Mouse (Mus musculus) heart, embryonic 11.5 days (tissue): Measurements from ENCODE around the gene Lhb. TPM values are rescaled to one million over a fixed set of nuclear protein-coding genes. Genes with fewer than 3 reads are reported as not detected.
"Not testable (repeated sequence)": the region's sequence is repeated elsewhere in the genome, so short reads cannot be mapped to it uniquely, and the experiment has no call there.

Source experiments
- ATAC-seq: fragments of 200-750 bp; cut with Nextera tagmentation; replicated peaks from 2 replicates; pipeline ENCODE4 v1.8.0; 2017; ENCODE audit warnings: moderate library complexity; ENCODE audit not compliant: insufficient number of reproducible peaks, low FRiP score, low TSS enrichment
- H3K27ac ChIP-seq: fragments of 300-500 bp; sonication (generic); 2 replicates; pipeline ENCODE4 v1.5.1; 2014; ENCODE audit warnings: mild to moderate bottlenecking, low read depth, low read length
- H3K27me3 ChIP-seq: fragments of 300-500 bp; sonication (generic); 2 replicates; pipeline ENCODE4 v1.6.1; 2014; ENCODE audit warnings: mild to moderate bottlenecking, low read length, mixed read lengths; ENCODE audit not compliant: control insufficient read depth, insufficient read depth
- H3K36me3 ChIP-seq: fragments of 300-500 bp; sonication (generic); 2 replicates; pipeline ENCODE4 v1.6.1; 2014; ENCODE audit warnings: mild to moderate bottlenecking, low read length, moderate library complexity, mixed read lengths; ENCODE audit not compliant: control insufficient read depth, insufficient read depth
- H3K4me1 ChIP-seq: fragments of 300-500 bp; sonication (generic); 2 replicates; pipeline ENCODE4 v1.6.1; 2014; ENCODE audit warnings: low read length; ENCODE audit not compliant: control insufficient read depth, insufficient read depth
- H3K4me2 ChIP-seq: fragments of 300-500 bp; sonication (generic); 2 replicates; pipeline ENCODE4 v1.6.1; 2014; ENCODE audit warnings: mild to moderate bottlenecking, moderate library complexity
- H3K4me3 ChIP-seq: fragments of 300-500 bp; sonication (generic); 2 replicates; pipeline ENCODE4 v1.5.1; 2014; ENCODE audit warnings: low read depth, low read length
- H3K9ac ChIP-seq: fragments of 300-500 bp; sonication (generic); 2 replicates; pipeline ENCODE4 v1.6.1; 2014; ENCODE audit warnings: mild to moderate bottlenecking, low read depth, low read length, moderate library complexity
- H3K9me3 ChIP-seq: fragments of 300-500 bp; sonication (generic); replicated peaks from 2 replicates; pipeline ENCODE4 v1.6.1; 2016; ENCODE audit warnings: low read length; ENCODE audit not compliant: control insufficient read depth
- WGBS: fragments of 180-500 bp; shearing (Covaris S2); extraction: QIAGEN DNeasy Blood & Tissue Kit; methylation state at CpG from one replicate; pipeline ENCODE4 v1.1.7; 2014; ENCODE audit not compliant: insufficient replicate concordance; 5-methylcytosine and 5-hydroxymethylcytosine counted together
- polyA plus RNA-seq: library from polyadenylated mRNA; unstranded; fragments of >200 nt; fragmentation: Nextera tagmentation; extraction: Ambion mirVana; gene quantifications from 2 replicates; pipeline ENCODE4 v1.2.1, GENCODE M21; 2014

Lhb gene
- polyA plus RNA-seq, 1 experiment from 2014 or later = 0.33 TPM

- no peak for ATAC-seq
- peaks cover 26% of the 10 kb centered on the region for H3K36me3 ChIP-seq
Observed at GRCm38 (mm10) chr7:45461326-45461725, 40.7 kb downstream of the Lhb start.

GRCm38 (mm10) chr7:45461781-45462180 lies 41.2 kb downstream of the Lhb start:
- 90% methylated on average over 4 of the region's 4 CpGs for WGBS
- ATAC-seq = no peak
- Histone ChIP-seq H3K4me2 (peak overlapping the region; percentile 20), H3K9ac (0 out of 2 replicates have a peak overlapping the region, but pooled peaks have one; percentile 12), H3K27ac (0 out of 2 replicates have a peak overlapping the region, but pooled peaks have one; percentile 0), H3K36me3 (peaks cover 26% of the 10 kb centered on the region), H3K27me3 (no peaks in the 10 kb centered on the region), H3K4me3 (no peak overlapping the region), H3K9me3 (no peaks in the 10 kb centered on the region), H3K4me1 (peaks cover 34% of the 10 kb centered on the region)

More at GRCm38 (mm10) chr7:45461326-45461725, 40.7 kb downstream of the Lhb start:
- H3K4me3 ChIP-seq = no peak overlapping the region
- H3K4me2 ChIP-seq = peak overlapping the region; percentile 71
- H3K27ac ChIP-seq = peak overlapping the region; percentile 93
- H3K27me3 ChIP-seq = no peaks in the 10 kb centered on the region
- no peaks in the 10 kb centered on the region for H3K9me3 ChIP-seq
- peak overlapping the region; percentile 70; the same call in 1 of the 2 replicates for H3K9ac ChIP-seq
- WGBS = 62% methylated on average over 4 of the region's 5 CpGs
- H3K4me1 ChIP-seq = peaks cover 36% of the 10 kb centered on the region

GRCm38 (mm10) chr7:45462325-45462724 lies 41.7 kb downstream of the Lhb start:
- 82% methylated on average over 4 of the region's 4 CpGs for WGBS

GRCm38 (mm10) chr7:45462868-45463267 lies 42.2 kb downstream of the Lhb start:
- not testable (repeated sequence) for H3K4me3 ChIP-seq, H3K9ac ChIP-seq, H3K27ac ChIP-seq, H3K27me3 ChIP-seq, H3K4me2 ChIP-seq, ATAC-seq, H3K9me3 ChIP-seq
- WGBS = 84% methylated on average over 4 of the region's 4 CpGs
- peaks cover 23% of the 10 kb centered on the region for H3K4me1 ChIP-seq
- H3K36me3 ChIP-seq = peaks cover 16% of the 10 kb centered on the region

More at GRCm38 (mm10) chr7:45462325-45462724, 41.7 kb downstream of the Lhb start:
- ATAC-seq = no peak
- Histone ChIP-seq H3K4me3 (no peak overlapping the region), H3K27me3 (no peaks in the 10 kb centered on the region), H3K9me3 (no peaks in the 10 kb centered on the region), H3K4me2 (no peak overlapping the region), H3K4me1 (peaks cover 28% of the 10 kb centered on the region), H3K9ac (no peak overlapping the region), H3K36me3 (peaks cover 21% of the 10 kb centered on the region), H3K27ac (no peak overlapping the region)

GRCm38 (mm10) chr7:45463987-45464778 lies 43.6 kb downstream of the Lhb start:
- H3K36me3 ChIP-seq = peaks cover 13% of the 10 kb centered on the region; the same call in 1 of the 2 replicates
- no peak overlapping the region for H3K27ac ChIP-seq
- H3K4me1 ChIP-seq = peaks cover 20% of the 10 kb centered on the region
- no peak overlapping the region for H3K9ac ChIP-seq
- no peaks in the 10 kb centered on the region for H3K9me3 ChIP-seq
- ATAC-seq = no peak
- 95% methylated on average over 7 of the region's 7 CpGs for WGBS
- H3K4me2 ChIP-seq = no peak overlapping the region
- H3K4me3 ChIP-seq = no peak overlapping the region
- H3K27me3 ChIP-seq = no peaks in the 10 kb centered on the region

GRCm38 (mm10) chr7:45465112-45465511 lies 44.5 kb downstream of the Lhb start:
- Histone ChIP-seq H3K9ac (no peak overlapping the region), H3K9me3 (no peaks in the 10 kb centered on the region), H3K27ac (no peak overlapping the region), H3K4me3 (0 out of 2 replicates have a peak overlapping the region, but pooled peaks have one; percentile 69), H3K4me2 (no peak overlapping the region), H3K27me3 (no peaks in the 10 kb centered on the region), H3K36me3 (peaks cover 13% of the 10 kb centered on the region; the same call in 1 of the 2 replicates), H3K4me1 (peaks cover 19% of the 10 kb centered on the region)
- whole genome bisulfite sequencing = 91% methylated on average over 12 of the region's 12 CpGs
- ATAC-seq = no peak

- peaks cover 13% of the 10 kb centered on the region; the same call in 1 of the 2 replicates for H3K36me3 ChIP-seq
- no peak for ATAC-seq
- no peak overlapping the region; the same call in 1 of the 2 replicates for H3K9ac ChIP-seq
- H3K9me3 ChIP-seq = no peaks in the 10 kb centered on the region
- H3K4me1 ChIP-seq = peaks cover 15% of the 10 kb centered on the region
- H3K27me3 ChIP-seq = no peaks in the 10 kb centered on the region
- H3K27ac ChIP-seq = no peak overlapping the region
- H3K4me2 ChIP-seq = peak overlapping the region; percentile 83
- WGBS = 74% methylated on average over 9 of the region's 9 CpGs
- peak overlapping the region; percentile 69 for H3K4me3 ChIP-seq
Observed at GRCm38 (mm10) chr7:45465549-45465948, 44.9 kb downstream of the Lhb start.

- under 1% methylated on average over 58 of the region's 58 CpGs for WGBS
- H3K36me3 ChIP-seq = peaks cover 13% of the 10 kb centered on the region; the same call in 1 of the 2 replicates
- peak within 1 kb of the TSS; percentile 83 for H3K4me2 ChIP-seq
- H3K27me3 ChIP-seq = no peaks in the 10 kb centered on the region
- peak within 1 kb of the TSS; percentile 69 for H3K4me3 ChIP-seq
- peak; percentile 80 for ATAC-seq
- peak within 1 kb of the TSS; percentile 81 for H3K9ac ChIP-seq
- no peaks in the 10 kb centered on the region for H3K9me3 ChIP-seq
- peaks cover 9% of the 10 kb centered on the region for H3K4me1 ChIP-seq
- peak within 1 kb of the TSS; percentile 37 for H3K27ac ChIP-seq
Observed at GRCm38 (mm10) chr7:45466283-45467089, 45.9 kb downstream of the Lhb start, which contains the start of gene Bax. Bax (minus strand) TSS chr7:45466898.
